Mouse (Mus musculus) MEL (cell line): ENCODE results near the gene Defb29.

ENCODE experiments used
- CHD2 ChIP-seq: IDR thresholded peaks from 2 replicates; pipeline ENCODE4 v1.6.1; 2011; ENCODE audit warnings: low read length, improper control_type of control experiment
- POLR2A ChIP-seq, 2 experiments: IDR thresholded peaks; 2 replicates each; pipeline ENCODE4 v1.6.1; 2011 to 2012; ENCODE audit warnings: low read length in 2 of 2, mild to moderate bottlenecking in 2 of 2, control low read depth in 1 of 2, improper control_type of control experiment in 1 of 2, low read depth in 1 of 2, moderate library complexity in 1 of 2; ENCODE audit not compliant: control insufficient read depth in 1 of 2, insufficient read depth in 1 of 2, poor library complexity in 1 of 2
- RCOR1 ChIP-seq: IDR thresholded peaks from 2 replicates; pipeline ENCODE4 v1.6.1; 2012; ENCODE audit warnings: low read depth, mild to moderate bottlenecking, inconsistent platforms, low read length, improper control_type of control experiment
- TAL1 ChIP-seq: IDR thresholded peaks from 2 replicates; pipeline ENCODE4 v1.6.1; 2012; ENCODE audit warnings: mild to moderate bottlenecking, inconsistent platforms, low read length, moderate library complexity, mixed read lengths

GRCm38 (mm10) chr2:152548124-152548523 lies 8.2 kb upstream of the Defb29 start:
- TF ChIP-seq RCOR1 (no peak), POLR2A (IDR thresholded peaks at IDR 0.05; ENCODE audit: control insufficient read depth in 1 of 2, insufficient read depth in 1 of 2, low read depth in 1 of 2, low read length in 2 of 2, poor library complexity in 1 of 2) (no peak), CHD2 (no peak), TAL1 (no peak)
